Mouse (Mus musculus): ENCODE measurements around the gene Cmss1. TPM values are rescaled to one million over a fixed set of nuclear protein-coding genes. Genes with fewer than 3 reads are reported as not detected.

Gene Cmss1
- polyA plus RNA-seq, 1 experiment from 2014 or later, result 39.5 TPM

GRCm38 (mm10) chr16:57543243-57543642, 63.4 kb downstream of the Cmss1 start:
- no peak for ATAC-seq (ENCODE audit: insufficient read depth, low FRiP score)
- H3K4me3 ChIP-seq (replicated peaks; ENCODE audit: low read length), result no peak overlapping the region
- 87% methylated on average over 3 of the region's 3 CpGs for WGBS

DNA sequence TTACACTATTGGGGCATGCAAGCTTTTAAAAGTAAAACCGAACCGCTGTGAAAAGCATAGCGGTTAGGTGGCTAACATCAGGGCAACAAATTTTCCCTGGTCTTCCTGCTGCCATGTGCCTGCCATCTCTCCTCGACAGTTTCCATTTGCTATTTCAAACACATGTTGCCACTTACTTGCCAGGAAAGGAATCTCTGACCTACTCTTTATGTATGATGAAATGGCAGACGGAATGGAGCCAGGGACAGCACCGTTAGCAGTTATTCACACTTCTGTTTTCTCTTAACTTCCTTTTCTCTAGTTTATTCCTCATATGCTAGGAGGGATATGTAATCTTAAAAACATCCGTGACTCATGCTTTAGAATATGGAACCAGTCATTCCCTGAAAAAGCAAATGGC, 70.2 kb downstream of the Cmss1 start:
- H3K36me3 ChIP-seq (ENCODE audit: control insufficient read depth, insufficient read depth, low read length), result no peaks in the 10 kb centered on the region
- H3K4me3 ChIP-seq (replicated peaks; ENCODE audit: low read length), result no peak overlapping the region
- ATAC-seq (ENCODE audit: insufficient read depth, low FRiP score), result no peak
- H3K27ac ChIP-seq (ENCODE audit: low read length), result no peak overlapping the region
- 76% methylated on average over 7 of the region's 7 CpGs for WGBS
- no peak overlapping the region for H3K4me2 ChIP-seq (ENCODE audit: low read depth, low read length)
- H3K9me3 ChIP-seq (replicated peaks; ENCODE audit: control insufficient read depth, low read length), result no peaks in the 10 kb centered on the region
- no peak overlapping the region for H3K9ac ChIP-seq (ENCODE audit: low read length)
- no peaks in the 10 kb centered on the region for H3K27me3 ChIP-seq (ENCODE audit: control insufficient read depth, insufficient read depth, low read length)
- peaks cover 8% of the 10 kb centered on the region; the same call in 1 of the 2 replicates for H3K4me1 ChIP-seq (ENCODE audit: control insufficient read depth, insufficient read depth, low read length)

More at GRCm38 (mm10) chr16:57543243-57543642, 63.4 kb downstream of the Cmss1 start:
- Histone ChIP-seq H3K9me3 (replicated peaks; ENCODE audit: control insufficient read depth, low read length) (no peaks in the 10 kb centered on the region), H3K36me3 (ENCODE audit: control insufficient read depth, insufficient read depth, low read length) (no peaks in the 10 kb centered on the region), H3K27me3 (ENCODE audit: control insufficient read depth, insufficient read depth, low read length) (no peaks in the 10 kb centered on the region), H3K27ac (ENCODE audit: low read length) (no peak overlapping the region), H3K4me2 (ENCODE audit: low read depth, low read length) (no peak overlapping the region), H3K4me1 (ENCODE audit: control insufficient read depth, insufficient read depth, low read length) (peaks cover 3% of the 10 kb centered on the region; the same call in 1 of the 2 replicates), H3K9ac (ENCODE audit: low read length) (no peak overlapping the region)

- no peak overlapping the region for H3K27ac ChIP-seq (ENCODE audit: low read length)
- no peak for ATAC-seq (ENCODE audit: insufficient read depth, low FRiP score)
- WGBS, result 72% methylated on average over 1 of the region's 1 CpGs
Observed at GRCm38 (mm10) chr16:57534811-57535210, 71.9 kb downstream of the Cmss1 start.

DNA sequence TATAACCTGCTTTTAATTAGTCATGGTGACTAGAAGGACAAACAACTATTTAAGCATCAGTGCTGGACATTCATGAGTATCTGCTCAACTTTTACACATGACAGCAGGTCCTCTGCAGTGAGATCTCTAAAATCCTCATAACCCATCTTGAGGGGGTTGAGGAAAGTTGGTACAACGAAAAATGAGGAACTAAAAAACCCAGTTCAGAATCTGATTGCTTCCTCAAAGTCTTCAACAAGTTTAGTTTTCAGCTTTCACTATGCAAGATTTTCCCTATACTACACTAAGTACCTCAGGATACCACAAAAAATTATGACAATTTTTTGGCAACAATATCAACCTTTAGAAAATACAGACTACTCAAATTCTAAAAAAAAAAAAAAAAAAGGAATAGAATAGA, 72.3 kb downstream of the Cmss1 start:
- ATAC-seq (ENCODE audit: insufficient read depth, low FRiP score), result no peak
- no peak overlapping the region for H3K4me3 ChIP-seq (replicated peaks; ENCODE audit: low read length)
- no peaks in the 10 kb centered on the region for H3K27me3 ChIP-seq (ENCODE audit: control insufficient read depth, insufficient read depth, low read length)
- no peak overlapping the region for H3K9ac ChIP-seq (ENCODE audit: low read length)
- H3K36me3 ChIP-seq (ENCODE audit: control insufficient read depth, insufficient read depth, low read length), result no peaks in the 10 kb centered on the region
- H3K4me2 ChIP-seq (ENCODE audit: low read depth, low read length), result no peak overlapping the region
- H3K9me3 ChIP-seq (replicated peaks; ENCODE audit: control insufficient read depth, low read length), result no peaks in the 10 kb centered on the region
- no peak overlapping the region for H3K27ac ChIP-seq (ENCODE audit: low read length)
- peaks cover 8% of the 10 kb centered on the region; the same call in 1 of the 2 replicates for H3K4me1 ChIP-seq (ENCODE audit: control insufficient read depth, insufficient read depth, low read length)
- WGBS, result 68% methylated on average over 1 of the region's 1 CpGs

More at GRCm38 (mm10) chr16:57534811-57535210, 71.9 kb downstream of the Cmss1 start:
- peaks cover 8% of the 10 kb centered on the region; the same call in 1 of the 2 replicates for H3K4me1 ChIP-seq (ENCODE audit: control insufficient read depth, insufficient read depth, low read length)
- H3K9me3 ChIP-seq (replicated peaks; ENCODE audit: control insufficient read depth, low read length), result no peaks in the 10 kb centered on the region
- H3K4me2 ChIP-seq (ENCODE audit: low read depth, low read length), result no peak overlapping the region
- H3K27me3 ChIP-seq (ENCODE audit: control insufficient read depth, insufficient read depth, low read length), result no peaks in the 10 kb centered on the region
- no peak overlapping the region for H3K4me3 ChIP-seq (replicated peaks; ENCODE audit: low read length)
- no peaks in the 10 kb centered on the region for H3K36me3 ChIP-seq (ENCODE audit: control insufficient read depth, insufficient read depth, low read length)
- H3K9ac ChIP-seq (ENCODE audit: low read length), result no peak overlapping the region

GRCm38 (mm10) chr16:57532081-57532493, 74.6 kb downstream of the Cmss1 start:
- 18% methylated on average over 6 of the region's 6 CpGs for WGBS
- Histone ChIP-seq H3K4me3 (replicated peaks; ENCODE audit: low read length) (no peak overlapping the region), H3K27me3 (ENCODE audit: control insufficient read depth, insufficient read depth, low read length) (no peaks in the 10 kb centered on the region), H3K9ac (ENCODE audit: low read length) (no peak overlapping the region), H3K36me3 (ENCODE audit: control insufficient read depth, insufficient read depth, low read length) (no peaks in the 10 kb centered on the region), H3K9me3 (replicated peaks; ENCODE audit: control insufficient read depth, low read length) (no peaks in the 10 kb centered on the region), H3K4me2 (ENCODE audit: low read depth, low read length) (peak overlapping the region; percentile 13; the same call in 1 of the 2 replicates), H3K4me1 (ENCODE audit: control insufficient read depth, insufficient read depth, low read length) (peaks cover 10% of the 10 kb centered on the region; the same call in 1 of the 2 replicates), H3K27ac (ENCODE audit: low read length) (no peak overlapping the region)
- ATAC-seq (ENCODE audit: insufficient read depth, low FRiP score), result no peak

- Histone ChIP-seq H3K36me3 (ENCODE audit: control insufficient read depth, insufficient read depth, low read length) (no peaks in the 10 kb centered on the region), H3K9me3 (replicated peaks; ENCODE audit: control insufficient read depth, low read length) (no peaks in the 10 kb centered on the region), H3K27me3 (ENCODE audit: control insufficient read depth, insufficient read depth, low read length) (no peaks in the 10 kb centered on the region), H3K4me3 (replicated peaks; ENCODE audit: low read length) (no peak overlapping the region), H3K9ac (ENCODE audit: low read length) (no peak overlapping the region), H3K4me2 (ENCODE audit: low read depth, low read length) (no peak overlapping the region), H3K27ac (ENCODE audit: low read length) (no peak overlapping the region), H3K4me1 (ENCODE audit: control insufficient read depth, insufficient read depth, low read length) (peaks cover 23% of the 10 kb centered on the region; the same call in 1 of the 2 replicates)
- no peak for ATAC-seq (ENCODE audit: insufficient read depth, low FRiP score)
- 71% methylated on average over 4 of the region's 4 CpGs for WGBS
Observed at GRCm38 (mm10) chr16:57530547-57530946, 76.1 kb downstream of the Cmss1 start.

GRCm38 (mm10) chr16:57528457-57528856, 78.2 kb downstream of the Cmss1 start:
- no peak overlapping the region for H3K9ac ChIP-seq (ENCODE audit: low read length)
- H3K27me3 ChIP-seq (ENCODE audit: control insufficient read depth, insufficient read depth, low read length), result no peaks in the 10 kb centered on the region
- ATAC-seq (ENCODE audit: insufficient read depth, low FRiP score), result 0 out of 2 replicates have a peak, but pooled peaks have one; percentile 45
- whole genome bisulfite sequencing, result 48% methylated on average over 4 of the region's 4 CpGs
- H3K36me3 ChIP-seq (ENCODE audit: control insufficient read depth, insufficient read depth, low read length), result no peaks in the 10 kb centered on the region
- H3K4me2 ChIP-seq (ENCODE audit: low read depth, low read length), result no peak overlapping the region
- no peak overlapping the region for H3K4me3 ChIP-seq (replicated peaks; ENCODE audit: low read length)
- H3K9me3 ChIP-seq (replicated peaks; ENCODE audit: control insufficient read depth, low read length), result no peaks in the 10 kb centered on the region
- H3K27ac ChIP-seq (ENCODE audit: low read length), result peak overlapping the region; percentile 79
- H3K4me1 ChIP-seq (ENCODE audit: control insufficient read depth, insufficient read depth, low read length), result peaks cover 26% of the 10 kb centered on the region; the same call in 1 of the 2 replicates

GRCm38 (mm10) chr16:57526893-57527292, 79.8 kb downstream of the Cmss1 start:
- no peak overlapping the region for H3K4me3 ChIP-seq (replicated peaks; ENCODE audit: low read length)
- H3K27ac ChIP-seq (ENCODE audit: low read length), result no peak overlapping the region
- H3K4me2 ChIP-seq (ENCODE audit: low read depth, low read length), result no peak overlapping the region
- H3K9me3 ChIP-seq (replicated peaks; ENCODE audit: control insufficient read depth, low read length), result no peaks in the 10 kb centered on the region
- no peak for ATAC-seq (ENCODE audit: insufficient read depth, low FRiP score)
- no peaks in the 10 kb centered on the region for H3K36me3 ChIP-seq (ENCODE audit: control insufficient read depth, insufficient read depth, low read length)
- peaks cover 19% of the 10 kb centered on the region; the same call in 1 of the 2 replicates for H3K4me1 ChIP-seq (ENCODE audit: control insufficient read depth, insufficient read depth, low read length)
- WGBS, result 73% methylated on average over 7 of the region's 7 CpGs
- no peak overlapping the region for H3K9ac ChIP-seq (ENCODE audit: low read length)
- no peaks in the 10 kb centered on the region for H3K27me3 ChIP-seq (ENCODE audit: control insufficient read depth, insufficient read depth, low read length)

DNA sequence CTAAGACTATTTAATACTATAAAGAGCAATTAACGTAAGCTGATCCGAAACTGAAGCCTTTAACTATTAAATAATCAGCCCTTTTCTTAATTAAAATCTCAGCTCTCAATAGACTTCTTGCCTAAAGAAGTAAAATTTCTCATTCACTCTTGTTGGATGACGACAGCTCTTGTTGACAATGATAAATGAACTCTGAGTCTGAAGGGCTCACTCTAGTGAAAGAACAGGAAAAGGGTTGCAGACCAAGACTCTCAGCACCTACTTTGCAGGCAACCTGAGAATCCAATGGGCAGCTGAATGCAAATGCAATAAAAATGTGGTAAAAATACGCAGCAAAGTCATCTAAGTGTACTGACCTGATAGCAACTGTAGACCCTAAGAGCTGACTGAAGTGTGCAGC, 81.2 kb downstream of the Cmss1 start:
- WGBS, result 65% methylated on average over 4 of the region's 4 CpGs
- Histone ChIP-seq H3K9me3 (replicated peaks; ENCODE audit: control insufficient read depth, low read length) (no peaks in the 10 kb centered on the region), H3K4me1 (ENCODE audit: control insufficient read depth, insufficient read depth, low read length) (peaks cover 18% of the 10 kb centered on the region; the same call in 1 of the 2 replicates), H3K4me3 (replicated peaks; ENCODE audit: low read length) (no peak overlapping the region), H3K4me2 (ENCODE audit: low read depth, low read length) (no peak overlapping the region), H3K27ac (ENCODE audit: low read length) (peak overlapping the region; percentile 66), H3K27me3 (ENCODE audit: control insufficient read depth, insufficient read depth, low read length) (no peaks in the 10 kb centered on the region), H3K9ac (ENCODE audit: low read length) (no peak overlapping the region), H3K36me3 (ENCODE audit: control insufficient read depth, insufficient read depth, low read length) (no peaks in the 10 kb centered on the region)
- no peak for ATAC-seq (ENCODE audit: insufficient read depth, low FRiP score)

All from stomach, embryonic 16.5 days (tissue).